ENCODE assay signal across 9 mouse cellular contexts in the genomic region with DNA sequence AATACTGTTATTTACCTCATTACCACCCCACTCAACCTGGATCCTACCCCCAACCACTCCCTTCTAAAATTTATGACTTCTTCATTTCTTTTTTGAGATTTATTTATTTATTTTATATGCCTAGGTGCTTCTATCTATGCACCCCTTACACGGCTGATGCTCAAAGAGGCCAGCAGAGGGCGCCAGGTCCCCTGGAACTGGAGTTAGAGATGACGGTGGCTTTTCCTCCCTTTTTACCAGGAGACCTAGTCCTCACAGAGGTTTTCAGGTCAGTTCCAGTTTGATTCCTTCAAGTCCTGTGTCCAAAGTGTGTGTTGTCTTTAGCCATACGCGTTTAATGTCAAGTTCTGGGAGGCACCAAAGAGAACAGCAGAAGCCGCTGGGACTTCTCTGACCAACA. TPM values are rescaled to one million over a fixed set of nuclear protein-coding genes. Genes with fewer than 3 reads are reported as not detected.
DNase-seq lines count a peak whose midpoint lies in the region; ATAC-seq lines count a peak whose summit lies in the region.
"Had no signal": no experiment of that assay in that cellular context is flagged by ENCODE, and none has a peak within 500 bp of the region (broad histone marks: within the 10 kb centered on the region; RNA-seq: fewer than 3 reads in every experiment).

No protein-coding gene starts in this region.

- WGBS in forebrain, embryonic 14.5 days: 20% methylated on average over 6 of the region's 6 CpGs
- WGBS in forebrain, embryonic 12.5 days: 13% methylated on average over 6 of the region's 6 CpGs

- H3K9me3 ChIP-seq in forebrain, embryonic 14.5 days (replicated peaks; ENCODE audit: control insufficient read depth, low read length): no peaks in the 10 kb centered on the region
- no peaks in the 10 kb centered on the region for H3K9me3 ChIP-seq in forebrain, embryonic 12.5 days
- H3K9me3 ChIP-seq: hindbrain, embryonic 15.5 days had no signal

- no peak overlapping the region for H3K9ac ChIP-seq in forebrain, embryonic 14.5 days (ENCODE audit: low read length)
- H3K9ac ChIP-seq in forebrain, embryonic 12.5 days: no peak overlapping the region
- H3K9ac ChIP-seq: hindbrain, embryonic 15.5 days had no signal

- no peak overlapping the region for H3K4me2 ChIP-seq in forebrain, embryonic 14.5 days (ENCODE audit: low read length)
- no peak overlapping the region for H3K4me2 ChIP-seq in forebrain, embryonic 12.5 days
- H3K4me2 ChIP-seq: hindbrain, embryonic 15.5 days had no signal

- no peak overlapping the region for H3K4me3 ChIP-seq in forebrain, embryonic 14.5 days (ENCODE audit: low read depth, low read length)
- no peak overlapping the region for H3K4me3 ChIP-seq in forebrain, embryonic 12.5 days (replicated peaks)
- H3K4me3 ChIP-seq: hindbrain, embryonic 15.5 days had no signal

- H3K36me3 ChIP-seq in forebrain, embryonic 14.5 days (ENCODE audit: control insufficient read depth, insufficient read depth, low read length): no peaks in the 10 kb centered on the region
- H3K36me3 ChIP-seq in forebrain, embryonic 12.5 days (replicated peaks): no peaks in the 10 kb centered on the region
- H3K36me3 ChIP-seq: hindbrain, embryonic 15.5 days had no signal

- no peak overlapping the region for H3K27ac ChIP-seq in forebrain, embryonic 14.5 days (ENCODE audit: low read depth, low read length)
- H3K27ac ChIP-seq in forebrain, embryonic 12.5 days: no peak overlapping the region
- H3K27ac ChIP-seq: hindbrain, embryonic 15.5 days had no signal

- no peak for ATAC-seq in forebrain, embryonic 14.5 days
- no peak for ATAC-seq in forebrain, embryonic 12.5 days (ENCODE audit: low FRiP score)

- H3K27me3 ChIP-seq in forebrain, embryonic 14.5 days (replicated peaks; ENCODE audit: control insufficient read depth, insufficient read depth, low read length): no peaks in the 10 kb centered on the region
- no peaks in the 10 kb centered on the region for H3K27me3 ChIP-seq in forebrain, embryonic 12.5 days
- H3K27me3 ChIP-seq: hindbrain, embryonic 15.5 days had no signal

- H3K4me1 ChIP-seq in forebrain, embryonic 14.5 days (ENCODE audit: control insufficient read depth, insufficient read depth, low read length): no peaks in the 10 kb centered on the region
- no peaks in the 10 kb centered on the region for H3K4me1 ChIP-seq in forebrain, embryonic 12.5 days

- DNase-seq in forebrain, embryonic 14.5 days (ENCODE audit: low spot score): peak; percentile 82
- DNase-seq in ovary, postnatal 36 days (ENCODE audit: low spot score): peak; percentile 51
- no peak for DNase-seq in ovary, adult 18-20 months (ENCODE audit: low spot score)
- peak; percentile 43 to 67 for DNase-seq in cerebellum, postnatal 4 days (ENCODE audit: low spot score in 2 of 2)
- peak; percentile 54 for DNase-seq in induced T-regulatory cell, adult 2 months (ENCODE audit: low read depth)
- DNase-seq in lung, postnatal 25 days (ENCODE audit: low spot score): peak; percentile 47
- DNase-seq in testis, postnatal 10 days (ENCODE audit: low spot score): peak; percentile 79

RNA-seq across cellular contexts. Expression of a gene that starts 3.6 kb away (rescaled TPM):
- polyA plus RNA-seq in forebrain, embryonic 14.5 days (2014; fragmentation: Nextera tagmentation; extraction: Ambion mirVana): 45.3 and 58.8 TPM in 2 replicates
- polyA plus RNA-seq in forebrain, embryonic 12.5 days (2016; fragmentation: Nextera tagmentation; extraction: Ambion mirVana): 39.0 and 41.0 TPM in 2 replicates
